Mouse (Mus musculus) megakaryocyte-erythroid progenitor cell, adult 5-6 weeks (primary cell): ENCODE measurements around the gene Nrp1. TPM values are rescaled to one million over a fixed set of nuclear protein-coding genes. Genes with fewer than 3 reads are reported as not detected.

Experiments
- ATAC-seq: replicated peaks from 2 replicates; pipeline ENCODE4 v1.8.0; 2016; ENCODE audit warnings: mild to moderate bottlenecking, inconsistent platforms; ENCODE audit not compliant: severe bottlenecking, poor library complexity, low FRiP score, low TSS enrichment
- total RNA-seq, 2 experiments: library from RNA; stranded (forward) in 1 of 2; stranded (reverse) in 1 of 2; fragments of 200-1000, 215-1000 nt in 1 of 2; fragments of >200 nt in 1 of 2; fragmentation: Nextera tagmentation in 1 of 2; gene quantifications; 2 replicates each; pipeline ENCODE4 v1.2.3; 2014 to 2017

The Nrp1 gene
- total RNA-seq, 2 experiments from 2014 or later, result 0.15 to 0.23 TPM

- ATAC-seq, result no peak
These were observed 95.6 kb downstream of the Nrp1 start for GRCm38 (mm10) chr8:128454026-128454425.

- ATAC-seq, result no peak
These were observed 98.9 kb downstream of the Nrp1 start for GRCm38 (mm10) chr8:128457277-128457676.

DNA sequence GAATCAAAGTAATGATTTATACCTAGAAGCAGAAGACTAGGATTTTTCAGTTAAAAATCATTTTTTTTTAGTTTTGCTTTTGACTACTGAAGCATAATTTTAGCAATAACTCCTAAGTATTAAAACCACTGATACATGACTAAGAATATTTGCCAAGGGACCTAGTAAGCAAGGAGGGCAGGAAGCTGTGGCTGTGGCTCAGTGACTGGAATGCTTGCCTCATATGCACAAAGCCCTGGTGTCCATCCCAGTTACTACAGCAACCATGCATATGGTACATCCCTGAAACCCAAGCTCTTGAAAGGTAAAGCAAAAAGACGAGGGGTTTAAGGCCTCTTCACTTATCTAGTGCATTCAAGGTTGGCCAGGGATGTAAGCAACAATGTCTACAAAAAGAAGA lies 101.3 kb downstream of the Nrp1 start:
- no peak for ATAC-seq

- no peak for ATAC-seq
These were observed 103.3 kb downstream of the Nrp1 start for GRCm38 (mm10) chr8:128461716-128462115.

DNA sequence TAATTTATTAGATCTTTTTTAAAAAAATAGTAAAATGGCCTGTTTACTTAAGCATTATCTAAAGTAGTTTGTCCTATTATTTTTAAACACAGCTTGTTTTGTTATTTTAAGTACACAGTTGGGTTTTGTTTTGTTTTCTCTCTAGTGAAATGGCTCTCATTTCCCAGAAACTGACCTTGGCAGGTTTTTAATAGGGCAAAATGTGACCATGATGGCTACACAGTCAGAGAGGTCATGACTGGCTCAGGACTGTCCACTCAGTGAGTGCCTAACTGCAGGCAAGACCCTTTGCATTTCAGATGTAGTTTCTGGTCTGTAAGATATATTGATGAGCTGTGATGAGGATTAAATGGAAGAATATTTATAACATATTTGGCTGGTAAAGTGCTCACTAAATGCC lies 104.8 kb downstream of the Nrp1 start:
- no peak for ATAC-seq

- no peak for ATAC-seq
These were observed 105.7 kb downstream of the Nrp1 start for GRCm38 (mm10) chr8:128464056-128464623.

GRCm38 (mm10) chr8:128465553-128465952 lies 107.1 kb downstream of the Nrp1 start:
- ATAC-seq, result no peak

DNA sequence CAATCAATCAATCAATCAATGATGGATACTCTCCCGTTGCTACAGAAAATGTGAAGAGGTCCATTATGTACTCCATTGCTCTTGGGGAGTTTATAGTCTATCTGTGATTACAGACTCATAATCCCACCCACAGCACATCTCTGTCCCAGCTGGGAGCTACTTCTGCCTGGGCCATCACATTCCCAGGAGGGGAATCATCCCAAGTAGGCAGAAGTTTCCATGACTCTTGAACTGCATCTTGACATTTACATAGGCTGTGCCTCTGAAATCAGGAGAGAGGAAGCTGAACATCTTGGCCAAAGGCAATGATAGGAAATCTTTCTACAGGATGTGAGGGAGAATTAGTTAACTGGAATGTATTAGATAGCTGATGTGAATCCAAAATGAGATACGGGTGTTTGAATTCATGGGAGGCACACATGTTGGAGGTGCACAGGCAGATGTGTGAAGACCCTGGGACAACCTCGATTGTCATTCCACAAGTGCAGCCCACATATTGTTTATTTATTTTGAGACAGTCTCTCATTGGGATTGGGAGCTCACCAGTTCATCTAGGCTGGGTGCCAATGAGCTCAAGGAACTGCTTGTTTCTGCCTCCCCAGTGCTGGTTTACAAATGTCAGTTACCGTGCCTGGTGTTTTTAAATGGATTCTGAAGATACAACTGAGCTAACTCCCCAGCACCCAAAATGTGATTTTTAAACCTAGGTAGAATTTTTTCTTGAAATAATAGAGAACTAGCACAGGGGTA lies 108.5 kb downstream of the Nrp1 start:
- no peak for ATAC-seq

DNA sequence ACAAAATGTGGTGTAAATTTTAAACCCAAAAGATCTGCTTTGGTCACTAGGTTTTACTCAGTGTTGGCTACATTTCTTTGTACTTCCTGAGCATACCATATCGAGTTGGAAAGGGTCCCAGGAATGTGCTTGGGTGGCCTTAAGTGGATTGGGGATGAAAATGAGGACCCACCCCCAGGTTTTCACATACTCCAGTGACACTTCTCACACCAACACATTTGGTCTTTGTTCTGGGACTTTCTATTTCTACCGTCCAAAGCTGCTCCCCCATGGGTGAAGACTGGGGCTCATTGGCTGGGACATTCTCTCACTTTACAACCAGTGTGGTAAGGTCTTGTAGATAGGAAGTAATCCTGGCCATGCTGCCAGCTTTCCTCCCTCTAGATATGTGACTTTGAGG lies 111.7 kb downstream of the Nrp1 start:
- ATAC-seq, result no peak

DNA sequence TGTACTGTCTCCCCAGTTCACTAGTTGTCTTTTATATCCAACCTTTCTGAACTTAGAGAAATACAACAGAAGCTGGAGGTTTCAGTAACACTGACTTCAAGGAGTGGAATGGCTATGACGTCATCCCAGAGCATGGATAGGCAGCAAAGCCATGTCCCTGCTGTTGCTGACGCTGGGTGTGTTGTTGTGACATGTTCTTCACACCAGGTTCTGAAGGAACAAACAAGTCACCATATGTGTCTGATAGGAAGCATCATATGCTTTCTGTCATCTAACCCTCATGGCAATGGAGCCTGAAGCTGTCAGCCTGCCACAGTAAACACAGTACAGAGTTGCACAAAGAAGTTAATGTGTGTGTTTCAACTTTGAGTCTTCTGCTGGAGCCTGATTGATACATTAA lies 112.8 kb downstream of the Nrp1 start:
- no peak for ATAC-seq

DNA sequence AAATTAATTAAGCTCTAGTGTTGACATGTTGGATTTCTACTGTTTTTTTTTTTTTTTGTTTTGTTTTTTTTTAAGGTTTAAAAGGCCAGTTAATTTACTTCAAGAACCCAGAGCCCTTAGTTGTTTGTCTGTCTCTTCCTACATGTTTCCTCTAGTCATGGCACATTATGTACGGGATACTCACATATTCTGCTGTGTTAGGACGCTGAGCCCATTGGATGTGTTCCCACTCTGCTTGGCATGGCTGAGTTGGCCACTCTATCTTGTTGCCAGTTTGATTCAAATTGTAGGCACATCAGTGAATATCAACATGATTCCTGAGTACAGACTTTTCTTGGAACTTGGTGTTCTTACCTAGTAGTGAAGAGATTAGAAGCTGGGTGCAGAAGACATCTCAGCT lies 114.5 kb downstream of the Nrp1 start:
- ATAC-seq, result no peak

DNA sequence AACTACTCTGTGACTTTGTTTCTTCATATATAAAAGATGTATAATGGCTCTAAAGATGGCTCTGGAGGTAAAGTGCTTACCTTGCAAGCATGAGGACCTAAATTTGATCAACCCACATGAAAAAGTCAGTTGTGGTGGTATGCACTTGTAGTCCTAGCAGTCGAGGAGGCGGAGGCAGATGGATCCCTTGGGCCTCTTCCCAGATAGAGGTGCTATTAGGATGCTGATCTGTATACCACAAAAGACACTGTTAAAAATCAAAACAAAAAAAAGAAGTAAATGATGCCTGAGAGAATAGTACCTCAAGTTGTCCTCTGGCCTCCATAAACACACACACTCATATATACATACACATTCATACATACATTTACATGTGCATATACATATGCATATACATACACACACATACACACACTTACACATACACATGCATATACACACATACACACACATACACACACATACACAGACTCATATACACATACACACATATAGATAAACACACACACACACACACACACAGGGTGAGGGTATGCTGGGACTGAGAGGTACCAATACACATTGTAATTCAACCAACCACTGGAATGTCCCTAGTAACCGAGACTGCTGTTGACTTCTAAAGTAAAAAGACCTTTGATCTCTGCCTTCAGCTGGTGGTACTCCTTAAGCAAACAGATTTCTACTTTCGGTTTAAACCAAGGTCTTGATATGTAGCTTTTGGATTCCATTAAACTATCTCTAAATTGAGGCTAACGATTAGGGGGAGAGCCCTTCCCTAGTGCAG lies 115.2 kb downstream of the Nrp1 start:
- ATAC-seq, result no peak

DNA sequence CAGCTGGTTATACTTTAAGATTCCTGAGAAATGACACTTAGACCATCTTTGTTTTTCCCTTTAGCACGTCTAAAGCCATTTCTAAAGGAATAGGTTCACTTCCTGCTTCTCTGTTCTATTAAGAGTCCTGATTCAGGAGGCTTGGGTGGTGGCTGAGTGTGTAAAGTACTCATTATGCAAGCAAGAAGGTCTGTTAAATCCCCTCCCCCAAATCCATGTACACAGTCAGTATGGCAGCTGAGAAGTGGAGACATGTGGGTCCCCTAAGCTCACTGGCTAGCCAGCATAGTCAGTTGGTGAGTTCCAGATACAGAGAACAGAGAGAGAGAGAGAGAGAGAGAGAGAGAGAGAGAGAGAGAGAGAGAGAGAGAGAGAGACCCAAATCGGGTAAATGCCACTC lies 116.2 kb downstream of the Nrp1 start:
- no peak for ATAC-seq

DNA sequence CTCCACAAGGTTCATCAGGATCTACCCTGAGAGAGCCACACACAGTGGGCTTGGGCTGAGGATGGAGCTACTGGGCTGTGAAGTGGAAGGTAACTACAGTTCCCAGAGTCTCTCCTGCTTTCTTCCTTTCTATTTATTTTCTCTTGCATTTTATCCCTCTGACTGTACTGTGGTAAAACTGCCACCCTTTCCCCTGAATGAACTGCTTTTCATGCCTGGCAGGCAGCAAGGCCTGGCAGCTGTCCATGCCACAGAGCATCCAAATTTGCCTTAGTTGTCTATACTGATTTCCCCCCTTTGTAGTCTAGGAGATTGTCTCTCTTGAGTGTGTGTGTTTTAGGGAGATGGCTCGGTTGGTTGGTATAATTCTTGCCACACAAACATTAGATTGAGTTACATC lies 117.8 kb downstream of the Nrp1 start:
- ATAC-seq, result no peak

DNA sequence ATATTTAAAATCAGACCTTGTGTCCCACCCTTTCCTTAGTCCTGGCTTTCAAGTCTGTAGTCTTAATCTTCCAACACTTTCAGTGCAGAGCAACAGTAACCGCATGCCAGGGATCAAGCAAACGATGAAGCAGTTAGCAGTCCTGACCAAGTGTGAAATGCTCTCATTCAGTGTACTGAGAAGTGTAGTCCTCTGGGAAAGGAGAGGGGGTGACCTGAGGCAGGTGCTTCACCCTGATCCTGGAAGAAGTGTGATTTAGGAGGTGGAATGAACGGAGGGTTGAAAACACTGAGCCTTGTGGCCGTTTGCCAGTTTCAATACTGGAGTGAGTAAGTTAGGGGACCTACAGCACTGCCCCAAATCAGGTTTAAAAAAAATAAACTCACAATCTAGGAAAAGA lies 119.6 kb downstream of the Nrp1 start:
- ATAC-seq, result no peak

- no peak for ATAC-seq
These were observed 121.1 kb downstream of the Nrp1 start for GRCm38 (mm10) chr8:128479309-128480013.

- 0 out of 2 replicates have a peak, but pooled peaks have one; percentile 42 for ATAC-seq
These were observed 122.7 kb downstream of the Nrp1 start for GRCm38 (mm10) chr8:128480896-128481665.

- ATAC-seq, result no peak
These were observed 124.9 kb downstream of the Nrp1 start for GRCm38 (mm10) chr8:128483344-128483743.

DNA sequence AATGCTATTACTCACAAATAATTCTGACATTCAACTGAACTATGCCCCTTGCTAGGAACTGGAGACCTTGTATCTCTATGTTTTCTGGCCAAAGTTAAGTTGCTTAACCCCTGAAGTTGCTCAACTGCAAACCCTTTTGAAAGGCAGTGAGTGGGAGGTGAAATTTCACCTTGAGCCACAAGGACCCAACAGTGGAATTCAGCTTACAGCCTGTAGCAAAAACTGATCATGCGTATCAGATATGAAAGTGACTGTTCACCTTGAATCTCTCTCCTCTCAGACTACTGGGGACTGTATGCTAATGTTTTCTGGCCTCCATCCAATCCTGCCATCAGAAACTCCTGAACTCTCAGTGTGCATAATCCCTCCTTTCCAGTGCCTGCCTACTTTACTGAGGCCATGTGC lies 126.3 kb downstream of the Nrp1 start:
- no peak for ATAC-seq
